Mouse (Mus musculus) left cerebral cortex, adult 8-10 months (tissue): ENCODE results near the gene Arhgap9. TPM values are rescaled to one million over a fixed set of nuclear protein-coding genes. Genes with fewer than 3 reads are reported as not detected.

ENCODE experiments used
- DNase-seq, 2 experiments: peaks; one replicate each; pipeline ENCODE4 v3.0.0; 2022; ENCODE audit warnings: low spot score in 2 of 2
- total RNA-seq, 4 experiments: library from RNA; stranded (reverse); gene quantifications; 2 replicates each; pipeline ENCODE4 v1.2.4; 2022

The Arhgap9 gene
- 1 to 10 TPM in 2 of 4 experiments, under 1 TPM in 2; 0.74 to 2.6 (median 1.6) TPM for total RNA-seq

DNA sequence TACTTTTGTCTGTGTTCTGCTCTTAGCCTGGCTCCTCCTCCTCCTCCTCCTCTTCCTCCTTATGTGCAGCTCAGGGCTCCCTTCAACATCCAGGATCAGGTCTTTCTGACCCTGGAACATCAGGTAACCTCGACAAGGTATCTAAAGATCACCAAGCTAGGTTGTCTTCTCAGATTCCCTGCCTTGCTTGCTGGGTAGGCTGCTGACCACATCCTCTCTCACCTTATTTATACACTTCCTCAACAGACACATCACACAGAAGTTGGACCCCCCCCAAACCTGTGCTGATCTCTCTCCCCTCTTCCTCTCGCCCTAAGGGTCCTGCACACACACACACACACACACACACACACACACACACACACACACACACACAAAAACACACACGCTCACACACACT, at the start of gene Arhgap9:
Gene Arhgap9 (plus strand): TSS at position 344 of the 400 bp plus-strand sequence.
- no peak for DNase-seq

DNA sequence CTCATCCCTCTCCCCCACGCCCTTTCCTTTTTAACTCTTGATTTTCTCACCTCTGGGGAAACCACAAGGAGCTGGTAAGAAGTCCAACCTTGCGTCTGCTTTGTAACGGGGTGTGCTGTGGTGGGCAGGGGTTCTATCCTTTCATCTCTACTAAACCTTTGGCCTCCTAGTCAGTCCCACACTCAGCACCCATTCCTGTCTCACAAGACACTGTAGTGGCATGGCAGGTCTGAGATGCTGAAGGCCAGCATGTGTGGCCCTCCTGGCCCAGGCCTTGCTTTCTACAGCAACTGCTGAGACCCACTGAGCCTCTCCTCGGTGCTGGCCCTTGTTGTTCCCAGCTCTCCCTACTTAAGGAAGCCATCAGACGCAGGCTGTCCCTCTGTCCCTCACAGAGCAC, 49.4 kb upstream of the Arhgap9 start:
- no peak for DNase-seq

DNA sequence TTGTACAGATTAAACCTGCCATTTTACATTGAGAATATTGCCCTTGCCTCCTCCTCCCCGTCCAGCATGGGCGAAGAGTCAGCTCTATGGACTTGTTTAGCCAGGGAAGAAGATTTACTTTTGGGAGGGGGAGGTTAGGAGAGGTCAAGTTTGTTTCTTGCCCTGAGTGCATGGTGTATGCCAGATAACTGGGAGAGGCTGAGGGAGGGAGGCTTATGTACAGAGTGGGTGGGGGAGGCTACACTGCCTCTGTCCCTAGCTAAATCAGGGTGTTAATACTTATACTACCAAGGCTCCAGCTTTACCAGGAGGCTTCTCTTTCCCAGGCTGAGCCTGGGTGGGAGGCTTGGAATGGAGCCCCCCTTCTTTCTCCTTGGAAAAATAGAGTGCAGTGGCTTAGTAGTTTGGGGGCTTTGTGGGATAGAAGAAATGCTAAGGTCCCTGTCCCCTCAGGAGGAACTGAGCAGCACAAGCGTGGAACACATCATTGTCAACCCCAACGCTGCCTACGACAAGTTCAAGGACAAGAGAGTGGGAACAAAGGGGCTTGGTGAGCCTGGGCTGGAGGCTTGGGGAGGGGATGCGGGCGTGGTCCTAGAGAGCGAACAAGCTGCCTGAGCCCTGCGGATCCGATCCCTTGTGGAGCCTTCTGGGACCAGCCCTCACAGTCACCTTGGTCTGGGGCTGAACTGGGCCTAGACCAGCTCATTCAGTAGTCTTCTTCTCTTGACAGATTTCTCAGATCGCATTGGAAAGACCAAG, 47.3 kb upstream of the Arhgap9 start:
- no peak for DNase-seq

DNA sequence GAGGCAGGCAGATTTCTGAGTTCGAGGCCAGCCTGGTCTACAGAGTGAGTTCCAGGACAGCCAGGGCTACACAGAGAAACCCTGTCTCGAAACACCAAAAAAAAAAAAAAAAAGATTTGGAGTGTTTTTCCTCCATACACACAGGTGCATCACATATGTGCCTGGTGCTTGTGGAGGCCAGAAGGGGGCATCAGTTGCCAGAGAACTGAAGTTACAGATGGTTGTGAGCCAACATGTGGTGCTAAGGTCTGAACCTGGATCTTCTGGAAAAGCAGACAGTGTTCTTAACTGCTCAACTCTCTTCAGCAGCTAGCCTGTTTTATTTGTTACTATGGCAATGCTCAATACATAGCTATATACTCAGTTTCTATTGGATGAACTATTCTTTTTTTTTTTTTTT, 42.0 kb upstream of the Arhgap9 start:
- DNase-seq = no peak

DNA sequence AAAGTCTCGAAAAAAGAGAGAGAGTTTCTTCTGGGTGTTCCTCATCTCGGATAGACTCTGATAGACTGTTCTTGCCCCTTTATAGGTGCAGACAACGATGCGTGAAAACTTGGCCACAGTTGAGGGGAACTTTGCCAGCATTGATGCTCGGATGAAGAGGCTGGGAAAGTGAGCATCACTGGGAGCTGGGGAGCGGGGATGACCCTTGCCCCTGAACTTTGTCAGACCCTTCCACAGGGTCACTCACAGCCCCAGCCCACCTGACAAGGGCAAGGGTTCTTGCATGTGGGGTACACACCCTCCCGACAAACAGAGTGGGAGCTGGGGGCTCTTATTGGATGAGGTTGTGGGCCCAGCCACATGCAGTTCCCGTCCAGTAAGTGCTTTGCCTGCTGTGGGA, 40.4 kb upstream of the Arhgap9 start:
- no peak for DNase-seq

DNA sequence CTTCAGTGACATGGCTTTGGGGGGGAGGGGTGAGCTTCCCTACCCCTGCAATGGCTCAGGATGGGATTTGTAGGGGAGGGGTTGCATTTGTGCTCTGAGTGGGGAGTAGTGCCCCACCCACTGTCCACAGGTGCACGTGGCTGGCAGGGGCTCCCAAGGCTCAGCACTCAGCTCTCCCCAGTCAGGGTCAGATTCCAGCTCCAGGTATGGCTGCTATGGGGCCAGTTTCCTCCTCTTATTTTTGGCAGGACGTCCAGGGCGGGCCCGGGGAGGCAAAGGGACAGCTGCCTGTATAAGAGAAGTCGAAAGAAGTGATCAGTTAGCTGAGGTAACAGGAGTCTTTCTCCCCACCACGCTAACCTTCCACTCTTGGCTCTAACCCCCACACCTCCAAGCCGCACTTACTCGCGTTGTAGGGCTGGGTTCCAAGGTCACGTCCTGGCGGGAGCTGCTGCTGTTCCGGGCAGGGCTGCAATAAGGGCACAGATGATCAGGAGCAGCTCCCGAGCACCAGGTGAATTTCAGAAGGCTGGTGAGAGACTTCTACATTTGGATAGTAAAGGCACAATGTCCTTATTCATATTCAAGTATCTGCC, 39.0 kb upstream of the Arhgap9 start:
- no peak for DNase-seq

DNA sequence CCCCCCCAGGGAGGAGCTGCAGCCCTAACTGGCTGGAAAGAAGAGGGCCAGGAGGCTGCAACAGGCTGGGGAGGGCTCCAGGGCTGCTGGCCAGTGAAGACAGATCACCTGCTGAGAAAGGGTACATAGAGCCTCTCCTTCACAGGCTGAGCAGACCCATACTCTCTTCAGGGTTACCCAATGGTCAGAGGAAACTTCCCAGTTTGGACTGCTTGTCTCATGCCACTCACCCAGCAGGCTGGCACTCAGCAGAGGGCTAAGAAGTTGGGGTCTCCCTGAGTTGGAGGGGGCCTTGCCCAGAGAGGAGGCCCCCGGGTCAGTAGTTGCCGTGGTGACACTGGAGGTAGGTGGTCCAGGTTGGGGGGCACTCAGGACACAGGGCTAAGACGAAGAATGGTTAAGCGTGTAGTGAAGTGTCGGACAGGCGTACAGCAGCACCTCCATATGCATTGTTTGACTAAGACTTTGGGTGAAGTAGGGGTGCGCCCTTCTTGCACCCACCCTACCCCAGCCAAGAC, 37.6 kb upstream of the Arhgap9 start:
- DNase-seq = no peak

DNA sequence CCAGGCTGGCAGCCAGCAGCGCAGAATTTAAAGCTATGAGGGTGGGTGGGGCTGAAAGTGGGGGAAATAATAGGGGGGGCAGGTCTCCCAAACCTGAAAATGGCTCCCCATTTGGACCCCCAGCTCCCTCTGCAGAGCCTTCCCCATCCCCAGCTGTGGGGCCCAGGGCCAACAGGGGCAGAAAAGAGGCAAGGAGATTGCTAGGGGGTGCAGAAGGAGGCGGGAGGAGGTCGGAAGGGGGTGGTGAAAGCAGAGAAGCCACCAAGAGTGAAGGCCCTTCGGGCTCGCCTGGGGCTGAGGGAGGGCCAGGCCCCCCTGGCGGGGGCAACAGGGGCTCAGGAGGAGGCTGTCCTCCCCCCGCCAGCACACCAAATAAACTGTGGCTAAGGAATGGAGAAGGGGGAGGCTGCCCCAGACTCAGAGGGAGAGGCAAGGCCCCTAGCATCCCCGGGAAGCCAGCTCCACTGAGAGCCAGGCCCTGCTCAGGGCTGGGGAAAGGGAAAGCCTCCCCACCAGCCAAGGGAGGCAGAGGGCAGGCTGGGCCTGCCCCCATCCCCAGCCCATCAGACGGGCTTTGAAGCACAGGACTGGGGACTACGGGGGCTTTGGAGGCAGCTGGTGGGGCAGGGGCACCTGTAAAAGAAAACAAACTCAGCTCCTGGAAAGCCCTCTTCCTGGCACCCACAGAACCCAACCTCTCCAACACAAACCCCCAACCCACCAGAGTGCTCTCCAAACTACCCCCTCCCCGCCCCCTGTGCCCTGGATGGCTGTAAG, 36.9 kb upstream of the Arhgap9 start:
- DNase-seq = no peak

DNA sequence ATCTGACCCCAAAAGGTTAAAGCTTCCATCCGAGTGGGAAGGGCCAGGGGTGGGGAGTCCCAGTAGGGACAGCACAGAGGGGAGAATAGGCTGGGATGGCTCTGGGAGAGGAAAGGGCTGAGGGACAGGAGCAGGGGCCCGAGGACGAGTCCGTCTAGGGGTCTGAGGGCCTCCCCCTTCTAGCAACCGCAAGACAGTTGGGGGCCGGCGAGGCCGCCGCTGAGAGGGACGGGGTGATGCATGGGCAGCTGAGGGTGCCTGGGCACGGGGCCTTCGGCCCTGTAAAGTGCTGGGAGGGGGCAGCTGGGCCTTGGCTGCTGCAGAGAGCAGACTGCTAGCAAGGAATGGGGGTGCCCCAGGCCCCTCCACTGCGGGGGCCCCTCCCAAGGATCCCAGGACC, 36.1 kb upstream of the Arhgap9 start:
- no peak for DNase-seq

DNA sequence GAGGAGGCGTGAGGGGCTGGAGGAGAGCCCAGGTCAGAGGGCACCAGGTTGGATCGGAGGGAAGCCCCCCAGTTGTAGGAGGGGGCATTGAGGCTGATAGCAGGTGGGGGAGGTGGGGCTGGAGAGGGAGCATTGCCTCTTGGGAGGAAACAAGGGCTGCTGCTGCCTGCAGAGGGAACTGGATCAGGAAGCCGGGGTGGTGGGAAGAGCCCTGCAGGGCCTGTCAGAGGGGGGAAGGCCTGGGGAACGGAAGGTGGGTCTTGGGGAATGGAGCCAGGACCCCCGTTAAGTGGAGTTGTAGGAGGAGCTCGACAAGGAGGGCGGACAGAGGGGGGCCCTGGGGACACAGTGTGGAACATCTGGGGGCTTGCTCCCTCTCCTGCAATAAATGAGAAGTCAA, 35.6 kb upstream of the Arhgap9 start:
- DNase-seq = no peak

DNA sequence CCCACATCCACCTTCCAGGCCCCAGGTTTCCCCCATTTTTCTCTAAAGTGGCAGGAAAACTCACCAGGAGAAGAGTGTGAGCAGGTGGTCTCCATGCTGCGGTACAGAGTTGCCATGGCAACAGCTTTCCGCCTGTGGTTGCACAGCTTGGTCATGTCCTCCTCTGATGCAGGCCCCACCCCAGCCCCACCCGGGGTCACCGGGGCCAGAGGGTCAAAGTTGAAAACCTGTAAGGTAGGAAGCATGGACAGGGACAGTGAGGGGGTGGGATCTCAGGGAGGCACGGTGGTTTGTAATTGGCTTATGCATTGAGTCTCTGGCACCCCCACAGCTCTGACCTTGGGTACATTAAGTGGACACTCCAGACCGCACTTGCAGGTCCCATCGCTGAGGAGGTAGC, 35.0 kb upstream of the Arhgap9 start:
- no peak for DNase-seq

DNA sequence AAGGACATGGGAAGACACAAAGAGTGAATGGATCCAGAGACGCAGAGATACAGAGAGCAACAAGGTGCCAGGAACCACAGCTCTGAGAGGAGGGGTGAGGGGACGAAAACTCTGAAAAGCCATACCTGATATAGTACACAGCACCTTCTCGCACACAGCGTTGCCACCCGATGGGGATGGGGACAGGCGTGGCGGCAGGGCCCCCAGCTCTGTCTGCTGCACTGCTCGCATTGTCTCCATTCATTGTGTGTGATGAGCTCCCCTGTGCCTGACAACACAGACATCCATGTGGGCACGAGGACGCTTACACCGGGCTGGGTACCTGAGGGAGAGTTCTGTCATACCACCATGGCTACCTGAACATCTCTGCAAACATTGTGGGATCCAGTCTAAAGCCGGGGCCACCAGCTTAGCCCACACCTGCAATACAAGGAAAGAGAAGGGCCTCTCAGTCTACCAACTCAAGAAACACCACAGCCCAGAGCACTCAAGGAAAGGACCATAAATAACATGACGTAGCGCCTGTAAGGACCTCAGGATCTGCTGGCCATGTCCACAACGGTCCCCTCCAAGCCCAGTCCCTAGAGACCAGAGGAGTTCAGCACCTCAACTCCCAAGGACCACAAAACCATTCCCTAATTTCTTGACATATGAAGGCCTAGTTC, 34.4 kb upstream of the Arhgap9 start:
- no peak for DNase-seq

DNA sequence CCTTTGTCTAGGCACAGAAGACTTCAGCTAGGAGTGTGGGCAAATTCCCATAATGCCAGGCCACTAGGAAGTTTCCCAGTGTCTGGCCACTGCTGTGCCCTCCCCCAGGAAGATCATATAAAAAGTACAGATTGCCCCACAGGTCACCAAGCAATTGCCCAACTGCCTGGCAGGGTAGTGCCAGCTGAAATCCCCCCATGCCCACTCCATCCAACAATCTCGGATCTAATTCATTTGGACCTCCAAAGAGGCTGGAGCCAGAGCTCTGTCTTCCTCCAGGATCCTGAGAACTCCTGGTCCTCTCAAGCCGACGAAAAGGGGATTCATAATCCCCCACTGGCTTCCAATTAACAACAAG, 33.8 kb upstream of the Arhgap9 start:
- DNase-seq = no peak

DNA sequence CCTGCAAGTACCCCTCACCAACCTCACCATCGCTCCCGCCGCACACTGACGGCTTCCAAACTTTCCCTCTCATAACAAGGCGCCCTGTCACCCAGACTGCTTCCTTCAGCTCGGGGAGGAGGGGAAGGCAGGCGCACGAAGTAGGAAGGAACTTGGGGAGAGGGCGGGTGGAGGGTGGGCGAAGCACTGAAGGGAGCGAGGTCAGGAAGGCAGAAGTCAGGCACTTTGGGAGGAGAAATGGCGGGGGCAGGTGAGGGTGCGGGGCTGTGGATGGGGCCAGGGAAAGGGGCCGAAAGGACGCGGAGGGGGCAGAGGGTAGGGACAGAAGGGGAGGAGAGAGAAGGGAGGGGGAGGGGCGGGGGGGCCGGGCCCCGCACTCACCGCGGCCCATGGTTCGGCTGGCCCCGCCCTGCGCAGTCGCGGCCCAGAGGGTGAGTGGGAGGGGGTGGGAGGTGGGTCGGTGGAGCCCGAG, 33.4 kb upstream of the Arhgap9 start:
- no peak for DNase-seq

DNA sequence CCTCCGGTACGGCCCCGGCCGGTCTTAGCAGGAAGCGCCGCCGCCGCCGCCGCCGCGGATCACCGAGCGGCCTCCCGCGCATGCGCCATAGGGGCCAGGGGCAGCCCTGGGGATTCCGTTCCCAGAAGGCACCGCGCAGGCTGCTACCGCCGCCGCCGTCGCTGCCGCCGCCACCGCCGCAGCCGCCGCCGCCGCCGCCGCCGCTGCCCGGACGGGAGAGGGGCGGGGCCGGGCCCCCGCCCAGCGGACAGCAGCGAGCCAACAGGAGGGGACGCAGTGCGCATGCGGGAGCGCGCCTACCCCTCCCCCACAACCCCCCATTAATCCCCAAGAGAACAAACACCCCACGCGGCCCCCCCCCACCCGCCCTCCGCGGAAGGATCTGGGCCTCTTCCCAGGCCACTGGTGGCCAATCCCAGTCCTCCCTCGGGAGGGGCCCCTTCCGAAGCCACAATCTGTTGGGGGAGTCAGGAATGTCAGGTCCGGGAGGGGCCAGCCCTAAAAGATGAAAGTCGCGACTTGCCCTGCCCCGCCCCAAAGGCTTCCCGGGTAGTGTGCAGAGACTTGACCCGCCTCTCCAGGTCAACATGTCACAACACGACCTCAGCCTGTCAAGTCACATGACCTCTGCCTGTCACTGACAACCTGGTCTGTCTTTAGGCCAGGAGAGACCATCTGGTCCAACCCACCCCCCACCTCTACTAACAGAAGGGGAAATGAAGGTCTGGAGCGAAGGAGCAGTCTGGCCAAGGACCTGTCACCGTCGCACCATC, 32.8 kb upstream of the Arhgap9 start, which contains the start of gene Mbd6:
Gene Mbd6 (minus strand): TSS at position 219 of the 773 bp plus-strand sequence.
- peak; percentile 67 to 85 for DNase-seq

DNA sequence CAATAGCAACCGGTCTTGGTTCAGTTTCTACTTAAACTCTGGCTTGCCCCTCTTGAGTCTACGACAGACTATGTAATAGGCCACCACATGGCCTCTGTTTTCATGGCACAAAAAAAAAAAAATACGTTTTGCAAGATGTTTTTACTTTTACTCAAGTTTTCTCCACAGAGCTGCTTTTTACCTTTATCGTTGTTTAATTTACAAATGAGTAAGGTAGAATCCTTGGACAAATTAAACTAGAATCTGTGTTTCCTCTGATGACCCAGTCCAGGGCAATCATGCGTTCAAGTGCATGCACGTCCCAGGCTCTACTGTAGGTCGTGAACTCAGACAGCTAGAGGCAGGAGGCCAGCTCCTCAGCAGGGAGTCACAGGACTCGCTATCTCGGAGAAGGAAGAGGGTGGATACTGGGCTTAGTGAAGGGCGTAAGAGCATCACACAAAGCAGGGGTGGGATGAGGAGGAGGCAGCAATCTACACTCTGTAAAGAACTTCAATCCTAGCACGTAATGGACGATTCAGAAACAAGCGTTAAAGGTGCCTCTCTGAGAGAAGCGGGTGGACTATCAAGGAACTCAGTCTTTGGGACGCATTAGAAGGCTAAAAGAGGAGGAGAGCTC, 32.1 kb upstream of the Arhgap9 start:
- peak in 1 of 2 experiments; percentile 39 for DNase-seq

DNA sequence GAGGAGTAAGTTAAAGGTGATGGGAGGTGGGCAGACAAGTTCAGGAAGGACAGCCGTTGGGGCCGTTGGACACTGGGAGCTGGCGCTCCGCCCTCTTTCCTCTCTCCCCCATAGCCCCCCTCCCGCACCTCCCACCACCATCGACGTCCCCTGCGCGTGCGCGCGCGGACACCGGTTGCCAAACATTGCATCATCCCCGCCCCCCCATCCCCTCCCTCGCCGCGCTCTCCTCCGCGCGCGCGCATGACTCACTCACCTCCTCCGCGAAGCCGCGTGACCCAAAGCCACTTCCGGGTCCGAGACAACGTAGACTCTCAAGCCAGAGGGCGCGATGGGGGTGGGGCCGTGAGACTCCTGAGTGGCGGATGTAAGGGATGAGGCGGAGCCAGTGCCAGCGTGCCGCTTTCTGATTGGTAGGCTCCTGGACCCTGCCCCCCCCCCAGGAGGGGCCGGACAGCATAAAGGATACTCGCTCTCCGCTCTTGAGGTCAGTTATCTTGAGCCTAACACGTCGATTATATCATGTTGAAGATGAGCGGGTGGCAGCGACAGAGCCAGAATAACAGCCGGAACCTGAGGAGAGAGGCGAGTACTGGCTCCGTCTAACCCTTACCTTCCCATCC, 31.3 kb upstream of the Arhgap9 start:
- peak; percentile 99 to 100 for DNase-seq

DNA sequence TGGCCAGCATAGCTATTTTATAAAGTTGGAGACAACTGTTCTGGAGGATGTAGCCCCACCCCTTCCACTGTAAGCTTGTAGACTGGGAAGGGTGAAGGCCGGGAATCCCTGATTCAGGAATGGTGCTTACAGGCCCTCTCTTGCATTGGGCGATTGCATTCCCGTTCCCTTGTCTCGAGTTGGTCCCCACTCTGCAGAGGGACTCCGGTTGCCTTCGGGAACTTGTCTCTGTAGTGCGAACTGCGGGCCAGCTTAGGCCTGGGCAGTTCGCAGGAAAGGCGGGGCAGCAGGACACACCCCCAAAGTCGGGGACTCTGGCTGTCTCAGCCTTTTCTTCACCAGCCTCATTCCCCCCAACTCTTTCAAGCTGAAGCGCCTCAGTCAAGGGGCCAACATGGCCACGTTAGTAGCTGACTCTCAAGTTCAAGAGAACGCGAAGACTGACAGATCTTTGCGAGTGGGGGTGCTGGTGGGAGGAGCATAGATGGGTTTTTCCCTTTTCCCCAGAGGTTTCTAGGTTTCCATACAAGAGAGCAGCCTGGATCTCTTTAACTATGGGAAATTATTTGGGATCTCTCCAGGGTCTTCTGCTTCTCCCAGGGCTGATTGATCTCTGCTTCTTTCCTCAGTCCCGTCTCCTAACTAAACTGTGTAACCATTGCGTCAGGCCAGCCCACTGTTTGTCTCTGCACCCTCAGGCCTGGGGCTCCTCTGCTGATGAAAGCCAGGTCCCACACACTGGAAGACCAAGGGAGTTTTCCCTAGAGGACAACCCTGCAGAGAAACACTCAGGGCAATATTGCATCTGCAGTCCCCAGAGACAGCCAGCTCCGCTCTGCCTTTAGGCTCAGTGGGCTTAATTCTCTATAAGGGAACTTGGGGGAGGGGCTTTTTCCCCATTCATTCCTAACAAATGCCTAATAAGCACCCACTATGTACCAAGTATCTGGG, 30.6 kb upstream of the Arhgap9 start:
- no peak for DNase-seq
